Mouse (Mus musculus): ENCODE results near the gene Lclat1. TPM values are rescaled to one million over a fixed set of nuclear protein-coding genes. Genes with fewer than 3 reads are reported as not detected.

Gene Lclat1
- polyA plus RNA-seq, 1 experiment, result 27.2 TPM

GRCm38 (mm10) chr17:73118702-73119101 lies 10.9 kb downstream of the Lclat1 start:
- no peaks in the 10 kb centered on the region for H3K27me3 ChIP-seq (ENCODE audit: control insufficient read depth, insufficient read depth, insufficient read length)
- no peak overlapping the region for H3ac ChIP-seq (ENCODE audit: control insufficient read depth, insufficient read length)
- H3K4me2 ChIP-seq (ENCODE audit: low read depth), result peak overlapping the region; percentile 20
- H3K4me3 ChIP-seq, result no peak overlapping the region
- no peaks in the 10 kb centered on the region for H3K36me3 ChIP-seq (ENCODE audit: control insufficient read depth, insufficient read depth)
- TF ChIP-seq MYOD1 (IDR thresholded peaks at IDR 0.05; ENCODE audit: control insufficient read depth in 1 of 3, insufficient read length in 2 of 3, low read depth in 2 of 3), result peak; percentile 85 to 95 (median 92)
- no peak for TF ChIP-seq USF1 (IDR thresholded peaks at IDR 0.05; ENCODE audit: low read depth)
- TF ChIP-seq MYOG (IDR thresholded peaks at IDR 0.05; ENCODE audit: control insufficient read depth in 1 of 3, insufficient read depth in 1 of 3, insufficient read length in 2 of 3, low read depth in 2 of 3), result peak; percentile 88 to 97 (median 92)
- TF ChIP-seq POLR2AphosphoS2 (IDR thresholded peaks at IDR 0.05; ENCODE audit: insufficient read length, low read depth), result no peak
- no peak for TF ChIP-seq POLR2A (IDR thresholded peaks at IDR 0.05; ENCODE audit: insufficient read length, low read depth)
- TF ChIP-seq MAX (IDR thresholded peaks at IDR 0.05; ENCODE audit: low read depth), result no peak
- no peak for TF ChIP-seq SRF (IDR thresholded peaks at IDR 0.05; ENCODE audit: control insufficient read depth, insufficient read length, low read depth)
- TF ChIP-seq REST (IDR thresholded peaks at IDR 0.05; ENCODE audit: insufficient read depth, insufficient read length), result no peak
- TF ChIP-seq CEBPB (IDR thresholded peaks at IDR 0.05; ENCODE audit: insufficient read depth, poor library complexity, severe bottlenecking), result no peak
- TF ChIP-seq E2F4 (IDR thresholded peaks at IDR 0.05; ENCODE audit: insufficient read depth), result no peak
- peak; percentile 59 for TF ChIP-seq TCF12 (IDR thresholded peaks at IDR 0.05; ENCODE audit: insufficient read depth, poor library complexity, severe bottlenecking)
- TF ChIP-seq TCF3 (IDR thresholded peaks at IDR 0.05; ENCODE audit: insufficient read length, low read depth), result peak; percentile 47
- H3K79me2 ChIP-seq (ENCODE audit: control insufficient read depth, insufficient read depth), result peaks cover 61% of the 10 kb centered on the region

GRCm38 (mm10) chr17:73119150-73119549 lies 11.4 kb downstream of the Lclat1 start:
- Histone ChIP-seq H3K27me3 (ENCODE audit: control insufficient read depth, insufficient read depth, insufficient read length) (no peaks in the 10 kb centered on the region), H3K4me2 (ENCODE audit: low read depth) (peak overlapping the region; percentile 20), H3K4me3 (no peak overlapping the region), H3K79me2 (ENCODE audit: control insufficient read depth, insufficient read depth) (peaks cover 59% of the 10 kb centered on the region), H3K36me3 (ENCODE audit: control insufficient read depth, insufficient read depth) (no peaks in the 10 kb centered on the region), H3ac (ENCODE audit: control insufficient read depth, insufficient read length) (no peak overlapping the region)
- no peak for TF ChIP-seq TCF12 (IDR thresholded peaks at IDR 0.05; ENCODE audit: insufficient read depth, poor library complexity, severe bottlenecking)
- no peak for TF ChIP-seq POLR2A (IDR thresholded peaks at IDR 0.05; ENCODE audit: insufficient read length, low read depth)
- TF ChIP-seq POLR2AphosphoS2 (IDR thresholded peaks at IDR 0.05; ENCODE audit: insufficient read length, low read depth), result no peak
- TF ChIP-seq USF1 (IDR thresholded peaks at IDR 0.05; ENCODE audit: low read depth), result no peak
- no peak for TF ChIP-seq SRF (IDR thresholded peaks at IDR 0.05; ENCODE audit: control insufficient read depth, insufficient read length, low read depth)
- no peak for TF ChIP-seq MAX (IDR thresholded peaks at IDR 0.05; ENCODE audit: low read depth)
- peak; percentile 3 to 79 (median 28) for TF ChIP-seq MYOG (IDR thresholded peaks at IDR 0.05; ENCODE audit: control insufficient read depth in 1 of 3, insufficient read depth in 1 of 3, insufficient read length in 2 of 3, low read depth in 2 of 3)
- peak in 2 of 3 experiments; percentile 49 to 92 for TF ChIP-seq MYOD1 (IDR thresholded peaks at IDR 0.05; ENCODE audit: control insufficient read depth in 1 of 3, insufficient read length in 2 of 3, low read depth in 2 of 3)
- TF ChIP-seq REST (IDR thresholded peaks at IDR 0.05; ENCODE audit: insufficient read depth, insufficient read length), result no peak
- no peak for TF ChIP-seq E2F4 (IDR thresholded peaks at IDR 0.05; ENCODE audit: insufficient read depth)
- no peak for TF ChIP-seq CEBPB (IDR thresholded peaks at IDR 0.05; ENCODE audit: insufficient read depth, poor library complexity, severe bottlenecking)
- TF ChIP-seq TCF3 (IDR thresholded peaks at IDR 0.05; ENCODE audit: insufficient read length, low read depth), result no peak

- Histone ChIP-seq H3K79me2 (ENCODE audit: control insufficient read depth, insufficient read depth) (peaks cover 49% of the 10 kb centered on the region), H3K27me3 (ENCODE audit: control insufficient read depth, insufficient read depth, insufficient read length) (no peaks in the 10 kb centered on the region), H3K4me3 (no peak overlapping the region), H3ac (ENCODE audit: control insufficient read depth, insufficient read length) (no peak overlapping the region), H3K4me2 (ENCODE audit: low read depth) (no peak overlapping the region), H3K36me3 (ENCODE audit: control insufficient read depth, insufficient read depth) (no peaks in the 10 kb centered on the region)
- no peak for TF ChIP-seq MYOD1 (IDR thresholded peaks at IDR 0.05; ENCODE audit: control insufficient read depth in 1 of 3, insufficient read length in 2 of 3, low read depth in 2 of 3)
- no peak for TF ChIP-seq E2F4 (IDR thresholded peaks at IDR 0.05; ENCODE audit: insufficient read depth)
- TF ChIP-seq REST (IDR thresholded peaks at IDR 0.05; ENCODE audit: insufficient read depth, insufficient read length), result no peak
- TF ChIP-seq SRF (IDR thresholded peaks at IDR 0.05; ENCODE audit: control insufficient read depth, insufficient read length, low read depth), result no peak
- no peak for TF ChIP-seq USF1 (IDR thresholded peaks at IDR 0.05; ENCODE audit: low read depth)
- no peak for TF ChIP-seq CEBPB (IDR thresholded peaks at IDR 0.05; ENCODE audit: insufficient read depth, poor library complexity, severe bottlenecking)
- TF ChIP-seq TCF12 (IDR thresholded peaks at IDR 0.05; ENCODE audit: insufficient read depth, poor library complexity, severe bottlenecking), result no peak
- TF ChIP-seq MYOG (IDR thresholded peaks at IDR 0.05; ENCODE audit: control insufficient read depth in 1 of 3, insufficient read depth in 1 of 3, insufficient read length in 2 of 3, low read depth in 2 of 3), result no peak
- TF ChIP-seq TCF3 (IDR thresholded peaks at IDR 0.05; ENCODE audit: insufficient read length, low read depth), result no peak
- TF ChIP-seq POLR2A (IDR thresholded peaks at IDR 0.05; ENCODE audit: insufficient read length, low read depth), result no peak
- TF ChIP-seq MAX (IDR thresholded peaks at IDR 0.05; ENCODE audit: low read depth), result no peak
- TF ChIP-seq POLR2AphosphoS2 (IDR thresholded peaks at IDR 0.05; ENCODE audit: insufficient read length, low read depth), result no peak
Measured at GRCm38 (mm10) chr17:73120545-73120944, 12.8 kb downstream of the Lclat1 start.

GRCm38 (mm10) chr17:73121726-73122125 lies 13.9 kb downstream of the Lclat1 start:
- peaks cover 49% of the 10 kb centered on the region for H3K79me2 ChIP-seq (ENCODE audit: control insufficient read depth, insufficient read depth)

More at GRCm38 (mm10) chr17:73121726-73122125, 13.9 kb downstream of the Lclat1 start:
- Histone ChIP-seq H3K4me3 (no peak overlapping the region), H3K4me2 (ENCODE audit: low read depth) (no peak overlapping the region), H3K27me3 (ENCODE audit: control insufficient read depth, insufficient read depth, insufficient read length) (no peaks in the 10 kb centered on the region), H3ac (ENCODE audit: control insufficient read depth, insufficient read length) (no peak overlapping the region), H3K36me3 (ENCODE audit: control insufficient read depth, insufficient read depth) (no peaks in the 10 kb centered on the region)
- TF ChIP-seq E2F4 (IDR thresholded peaks at IDR 0.05; ENCODE audit: insufficient read depth) (no peak), MYOD1 (IDR thresholded peaks at IDR 0.05; ENCODE audit: control insufficient read depth in 1 of 3, insufficient read length in 2 of 3, low read depth in 2 of 3) (no peak), MYOG (IDR thresholded peaks at IDR 0.05; ENCODE audit: control insufficient read depth in 1 of 3, insufficient read depth in 1 of 3, insufficient read length in 2 of 3, low read depth in 2 of 3) (no peak), TCF12 (IDR thresholded peaks at IDR 0.05; ENCODE audit: insufficient read depth, poor library complexity, severe bottlenecking) (no peak), POLR2AphosphoS2 (IDR thresholded peaks at IDR 0.05; ENCODE audit: insufficient read length, low read depth) (no peak), USF1 (IDR thresholded peaks at IDR 0.05; ENCODE audit: low read depth) (no peak), CEBPB (IDR thresholded peaks at IDR 0.05; ENCODE audit: insufficient read depth, poor library complexity, severe bottlenecking) (no peak), MAX (IDR thresholded peaks at IDR 0.05; ENCODE audit: low read depth) (no peak), POLR2A (IDR thresholded peaks at IDR 0.05; ENCODE audit: insufficient read length, low read depth) (no peak)
